Mouse (Mus musculus): Measurements from ENCODE around the gene Kmt2b. TPM values are rescaled to one million over a fixed set of nuclear protein-coding genes. Genes with fewer than 3 reads are reported as not detected.

The Kmt2b gene
- polyA plus RNA-seq, 1 experiment from 2014 or later = 10.9 TPM

DNA sequence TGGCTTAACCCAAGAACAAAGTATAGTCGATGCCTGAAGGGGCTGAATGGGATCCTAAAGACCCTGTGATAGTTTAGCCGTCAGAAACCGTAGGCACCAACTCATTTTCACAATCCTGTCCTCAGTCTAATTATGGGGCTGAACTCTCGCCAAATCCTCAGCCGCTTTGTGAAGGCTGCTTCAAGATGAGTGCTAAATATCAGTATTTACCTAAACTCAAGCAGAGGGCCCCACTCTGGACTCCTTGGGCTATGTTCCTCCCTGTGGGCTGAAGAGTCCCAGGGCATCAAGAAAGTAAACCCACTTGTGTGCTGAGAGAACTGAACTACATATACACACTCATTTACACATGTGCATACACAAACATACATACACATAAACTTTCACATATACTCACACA lies 8.3 kb upstream of the Kmt2b start:
- no peak for ATAC-seq (replicated peaks; ENCODE audit: low FRiP score)
- no peak overlapping the region for H3K27ac ChIP-seq

DNA sequence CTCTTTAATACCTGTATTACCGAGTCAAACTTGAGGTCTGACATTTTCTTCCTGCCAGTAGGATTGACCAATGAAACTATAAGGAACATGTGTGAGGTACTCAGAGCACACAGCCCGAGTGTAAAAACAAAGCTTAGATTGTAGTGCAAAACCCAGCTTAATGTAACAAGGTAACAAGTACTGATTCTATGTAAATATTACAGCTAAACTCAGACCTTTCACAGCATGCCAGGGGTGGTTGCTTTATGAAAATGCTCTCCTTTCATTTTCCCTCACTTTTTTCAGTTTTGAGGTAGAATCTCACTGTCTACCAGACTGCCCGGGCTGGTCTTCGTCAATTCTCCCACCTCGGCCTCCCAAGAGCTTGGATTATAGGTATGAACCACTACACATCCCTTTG lies 7.6 kb upstream of the Kmt2b start:
- 0 out of 2 replicates have a peak, but pooled peaks cover 3% of the 10 kb centered on the region for H3K27me3 ChIP-seq
- H3K27ac ChIP-seq = no peak overlapping the region
- no peaks in the 10 kb centered on the region for H3K9me3 ChIP-seq (replicated peaks)
- H3K9ac ChIP-seq = no peak overlapping the region
- H3K36me3 ChIP-seq = no peaks in the 10 kb centered on the region
- H3K4me1 ChIP-seq = peaks cover 14% of the 10 kb centered on the region
- WGBS = 86% methylated on average over 5 of the region's 5 CpGs
- no peak for ATAC-seq (replicated peaks; ENCODE audit: low FRiP score)
- no peak overlapping the region for H3K4me3 ChIP-seq (replicated peaks)
- H3K4me2 ChIP-seq = no peak overlapping the region

More for the DNA sequence above, 8.3 kb upstream of the Kmt2b start:
- 0 out of 2 replicates have a peak, but pooled peaks cover 3% of the 10 kb centered on the region for H3K27me3 ChIP-seq
- no peak overlapping the region for H3K4me3 ChIP-seq (replicated peaks)
- no peak overlapping the region for H3K9ac ChIP-seq
- no peaks in the 10 kb centered on the region for H3K36me3 ChIP-seq
- H3K4me2 ChIP-seq = no peak overlapping the region
- H3K4me1 ChIP-seq = peaks cover 14% of the 10 kb centered on the region
- H3K9me3 ChIP-seq (replicated peaks) = no peaks in the 10 kb centered on the region
- WGBS = 81% methylated on average over 5 of the region's 5 CpGs

DNA sequence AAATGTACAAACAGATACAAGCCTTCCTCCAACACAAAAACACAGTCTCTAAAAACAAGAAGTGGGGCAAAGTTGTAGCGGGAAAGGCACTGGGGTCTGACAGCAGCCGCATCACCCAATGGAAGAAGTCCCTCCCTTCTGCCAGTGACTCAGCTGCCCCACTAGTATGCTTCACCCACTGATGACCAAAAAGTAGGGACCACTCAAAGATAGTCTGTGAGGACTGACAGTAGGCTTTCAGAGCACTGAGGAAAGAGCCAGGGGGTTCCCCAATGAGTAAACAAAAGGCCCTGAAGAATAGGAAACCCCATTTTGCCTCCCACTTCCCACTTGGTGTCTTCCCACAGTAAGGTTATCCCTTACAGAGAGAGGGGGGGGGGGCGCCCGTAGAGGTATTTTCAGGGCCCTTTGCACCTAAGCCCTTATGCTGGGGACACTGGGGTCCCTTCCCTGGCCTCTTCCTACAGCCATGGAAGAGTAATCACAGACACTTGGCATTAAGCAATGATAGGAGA lies 6.0 kb upstream of the Kmt2b start:
- Histone ChIP-seq H3K4me1 (peaks cover 12% of the 10 kb centered on the region), H3K36me3 (no peaks in the 10 kb centered on the region), H3K9me3 (replicated peaks) (no peaks in the 10 kb centered on the region), H3K27ac (no peak overlapping the region), H3K4me3 (replicated peaks) (no peak overlapping the region), H3K4me2 (no peak overlapping the region), H3K27me3 (0 out of 2 replicates have a peak, but pooled peaks cover 3% of the 10 kb centered on the region), H3K9ac (no peak overlapping the region)
- ATAC-seq (replicated peaks; ENCODE audit: low FRiP score) = no peak
- 61% methylated on average over 4 of the region's 4 CpGs for WGBS

DNA sequence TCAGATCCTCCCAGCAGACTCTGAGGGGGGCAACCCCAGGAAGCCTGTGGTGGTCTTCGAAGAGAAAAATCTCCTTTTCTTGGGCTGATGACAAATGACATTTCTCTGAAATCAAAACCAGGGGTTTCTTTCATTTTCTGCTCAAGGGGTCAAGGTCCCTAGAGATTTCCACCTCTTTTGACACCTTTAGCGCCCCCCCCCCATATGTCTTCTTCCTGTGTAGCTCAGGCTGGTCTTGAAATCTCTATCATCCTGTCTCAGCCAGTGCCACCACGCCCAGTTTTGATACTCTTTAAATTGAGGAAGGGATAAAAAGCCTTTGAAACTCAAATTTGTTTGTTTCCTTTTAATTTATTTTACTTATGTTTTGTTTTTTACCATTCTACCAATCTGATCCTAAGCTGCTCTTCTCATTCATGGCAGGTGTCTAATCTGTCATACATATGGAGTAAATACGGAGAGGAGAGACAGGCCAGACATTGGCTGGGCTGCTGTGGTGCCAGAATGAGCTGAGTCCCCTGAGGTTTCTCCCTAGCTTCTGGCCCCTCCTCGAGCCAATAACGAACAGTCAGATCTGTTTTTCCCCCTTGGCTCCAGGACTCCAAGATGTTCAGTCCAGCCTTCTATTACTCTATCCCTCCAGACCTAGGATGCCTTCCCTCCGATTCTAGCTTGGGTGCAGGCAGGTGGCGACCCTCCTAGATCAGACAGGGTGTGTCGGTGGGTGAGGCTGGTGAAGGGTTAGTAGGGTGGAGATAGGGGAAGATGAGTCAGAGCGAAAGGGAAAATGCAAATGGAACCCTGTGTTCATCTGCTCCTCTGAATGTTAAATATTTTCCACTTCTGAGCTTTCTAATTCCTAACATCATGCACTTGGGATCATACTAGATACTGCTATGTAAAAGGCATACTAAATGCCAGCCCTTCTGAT lies 5.3 kb upstream of the Kmt2b start:
- Histone ChIP-seq H3K4me2 (no peak overlapping the region), H3K4me3 (replicated peaks) (no peak overlapping the region), H3K9me3 (replicated peaks) (no peaks in the 10 kb centered on the region), H3K36me3 (no peaks in the 10 kb centered on the region), H3K4me1 (peaks cover 11% of the 10 kb centered on the region), H3K9ac (no peak overlapping the region), H3K27me3 (0 out of 2 replicates have a peak, but pooled peaks cover 3% of the 10 kb centered on the region), H3K27ac (no peak overlapping the region)
- WGBS = 82% methylated on average over 10 of the region's 10 CpGs
- ATAC-seq (replicated peaks; ENCODE audit: low FRiP score) = no peak

DNA sequence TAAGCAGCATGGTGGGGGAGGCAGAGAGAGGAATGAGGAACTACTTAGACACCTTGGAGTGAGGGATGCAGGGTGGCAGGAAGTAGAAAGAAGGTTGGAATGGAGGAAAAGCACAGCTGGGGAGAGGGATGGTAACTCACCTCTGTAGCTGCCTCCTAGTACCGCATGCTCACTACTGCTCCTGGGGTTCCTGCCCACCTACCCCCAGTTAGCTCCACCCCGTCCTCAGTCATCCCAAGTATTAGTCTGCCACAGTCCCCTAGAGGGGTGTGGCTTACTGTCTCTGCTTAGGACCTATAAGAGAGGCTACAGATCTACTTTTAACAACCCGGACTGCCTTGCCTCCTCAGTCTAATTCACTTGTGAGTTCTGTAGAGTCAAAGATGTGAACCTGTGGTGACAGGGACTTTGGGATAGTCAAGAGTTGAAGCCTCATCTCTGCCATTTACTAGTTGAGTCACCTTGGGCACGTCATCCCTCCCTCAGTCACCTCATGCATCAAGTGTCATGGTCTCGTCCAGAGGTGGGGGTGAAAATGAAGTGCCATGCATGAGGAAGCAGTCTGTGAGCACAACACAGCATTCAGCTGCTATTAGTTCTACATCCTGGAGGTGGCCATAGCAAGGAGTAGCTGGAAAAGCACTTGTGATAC lies 4.4 kb upstream of the Kmt2b start:
- 48% methylated on average over 5 of the region's 5 CpGs for WGBS
- Histone ChIP-seq H3K36me3 (no peaks in the 10 kb centered on the region), H3K27me3 (0 out of 2 replicates have a peak, but pooled peaks cover 3% of the 10 kb centered on the region), H3K9me3 (replicated peaks) (no peaks in the 10 kb centered on the region), H3K4me1 (peaks cover 11% of the 10 kb centered on the region), H3K27ac (no peak overlapping the region), H3K9ac (no peak overlapping the region), H3K4me2 (no peak overlapping the region), H3K4me3 (replicated peaks) (no peak overlapping the region)
- ATAC-seq (replicated peaks; ENCODE audit: low FRiP score) = no peak

DNA sequence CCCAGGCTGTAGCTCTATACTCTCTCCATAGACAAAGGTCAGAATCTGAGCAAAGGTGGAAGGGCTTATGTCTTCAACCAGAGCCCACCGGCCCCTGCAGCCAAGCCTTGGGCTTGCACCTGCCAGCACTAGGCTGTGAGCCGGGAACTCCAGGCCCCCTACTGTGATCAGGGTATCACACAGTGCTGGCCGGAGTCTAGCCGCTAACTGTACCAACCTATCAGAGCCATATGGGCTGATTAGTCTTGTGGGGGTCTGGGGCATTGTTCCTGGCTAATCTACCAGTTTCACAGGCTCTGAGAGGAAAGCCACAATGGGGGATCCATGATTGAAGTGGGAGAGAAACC lies 3.1 kb upstream of the Kmt2b start:
- Histone ChIP-seq H3K9me3 (replicated peaks) (no peaks in the 10 kb centered on the region), H3K4me1 (peaks cover 23% of the 10 kb centered on the region), H3K27ac (no peak overlapping the region), H3K4me2 (no peak overlapping the region), H3K27me3 (0 out of 2 replicates have a peak, but pooled peaks cover 3% of the 10 kb centered on the region), H3K9ac (no peak overlapping the region), H3K4me3 (replicated peaks) (no peak overlapping the region), H3K36me3 (peaks cover 1% of the 10 kb centered on the region)
- ATAC-seq (replicated peaks; ENCODE audit: low FRiP score) = no peak
- WGBS = 61% methylated on average over 4 of the region's 4 CpGs

DNA sequence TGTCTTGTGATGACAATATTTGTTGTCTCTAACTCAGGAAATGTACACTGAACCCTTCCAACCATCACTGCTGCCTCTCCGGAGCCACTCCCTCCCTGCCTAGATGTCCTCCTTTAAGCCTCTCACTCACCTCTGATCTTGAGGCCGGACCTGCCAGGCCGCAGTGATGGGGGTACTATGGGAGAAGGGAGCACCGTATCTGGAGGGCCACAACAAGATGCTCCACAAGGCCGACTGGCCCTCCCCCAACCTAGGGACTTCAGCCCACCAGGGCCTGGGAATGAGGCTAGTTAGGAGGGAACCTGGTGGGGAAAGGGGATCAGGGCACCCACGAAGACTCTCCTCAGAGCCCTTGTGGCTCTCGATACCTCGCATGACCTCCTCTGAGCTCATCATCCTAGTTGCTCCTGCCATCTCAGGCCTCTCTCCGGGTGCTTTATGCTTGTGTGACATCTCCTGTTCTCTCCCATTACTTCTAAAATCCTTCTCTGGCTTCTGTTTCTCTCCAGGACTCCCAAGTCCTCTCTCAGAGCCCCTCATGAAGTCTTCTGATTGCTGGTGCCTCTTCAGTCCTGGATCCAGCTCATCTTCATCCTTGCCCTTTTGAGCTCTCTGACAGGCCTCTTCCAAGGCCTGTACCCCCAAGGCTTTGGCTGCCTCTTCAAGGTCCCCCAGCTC lies 2.5 kb upstream of the Kmt2b start:
- WGBS = 89% methylated on average over 9 of the region's 9 CpGs
- Histone ChIP-seq H3K4me3 (replicated peaks) (no peak overlapping the region), H3K4me1 (peaks cover 26% of the 10 kb centered on the region), H3K4me2 (no peak overlapping the region), H3K27me3 (0 out of 2 replicates have a peak, but pooled peaks cover 3% of the 10 kb centered on the region), H3K27ac (no peak overlapping the region), H3K9me3 (replicated peaks) (no peaks in the 10 kb centered on the region), H3K9ac (no peak overlapping the region; the same call in 1 of the 2 replicates), H3K36me3 (peaks cover 6% of the 10 kb centered on the region)
- no peak for ATAC-seq (replicated peaks; ENCODE audit: low FRiP score)

DNA sequence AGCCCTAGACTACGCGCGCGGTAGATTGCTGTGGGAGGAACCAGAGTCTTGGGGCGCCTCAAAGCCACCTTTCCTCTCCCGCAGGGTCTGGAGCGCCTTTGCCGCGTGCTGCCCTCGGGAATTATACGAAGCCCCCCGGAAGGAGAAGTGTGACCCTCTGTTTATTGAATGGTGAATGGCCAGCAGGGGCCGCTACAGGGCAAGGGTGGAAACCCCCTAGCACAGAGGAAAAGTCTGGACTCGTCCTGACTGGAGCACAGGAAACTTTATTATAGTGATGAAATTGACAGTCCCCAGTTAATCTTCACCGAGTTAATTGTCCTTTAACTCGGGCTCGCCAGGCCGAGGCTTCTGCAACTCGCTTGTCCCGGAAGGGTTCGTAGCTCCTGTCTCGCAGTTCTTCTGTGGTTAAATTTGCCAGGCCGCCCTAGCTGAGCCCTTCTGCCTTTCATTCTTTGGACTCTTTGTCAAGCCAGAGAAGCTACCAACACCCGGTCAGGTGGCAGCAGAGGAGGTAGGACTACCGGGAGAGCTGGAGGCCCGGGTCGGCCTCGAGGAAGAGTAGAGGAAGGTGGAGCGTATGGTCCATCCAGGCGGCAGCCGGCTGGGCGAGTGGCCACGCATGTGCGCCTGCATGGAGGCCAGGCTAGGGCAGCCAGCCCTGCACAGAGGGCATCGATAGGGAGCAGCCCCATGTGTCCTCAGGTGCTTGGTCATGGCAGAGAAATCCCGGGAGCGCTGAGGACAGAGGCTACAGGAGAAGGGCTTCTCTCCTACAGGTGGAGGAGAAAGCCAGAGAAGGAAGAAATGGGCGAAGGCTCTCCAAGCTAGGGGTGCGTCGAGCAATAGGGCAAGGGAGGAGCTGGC lies 1.1 kb upstream of the Kmt2b start:
- Histone ChIP-seq H3K4me1 (peaks cover 26% of the 10 kb centered on the region), H3K27me3 (0 out of 2 replicates have a peak, but pooled peaks cover 3% of the 10 kb centered on the region), H3K27ac (peak overlapping the region; percentile 94), H3K4me3 (replicated peaks) (peak overlapping the region; percentile 72), H3K9ac (peak overlapping the region; percentile 97), H3K9me3 (replicated peaks) (no peaks in the 10 kb centered on the region), H3K36me3 (peaks cover 20% of the 10 kb centered on the region), H3K4me2 (peak overlapping the region; percentile 90)
- ATAC-seq (replicated peaks; ENCODE audit: low FRiP score) = peak; percentile 72
- WGBS = 25% methylated on average over 40 of the region's 40 CpGs

DNA sequence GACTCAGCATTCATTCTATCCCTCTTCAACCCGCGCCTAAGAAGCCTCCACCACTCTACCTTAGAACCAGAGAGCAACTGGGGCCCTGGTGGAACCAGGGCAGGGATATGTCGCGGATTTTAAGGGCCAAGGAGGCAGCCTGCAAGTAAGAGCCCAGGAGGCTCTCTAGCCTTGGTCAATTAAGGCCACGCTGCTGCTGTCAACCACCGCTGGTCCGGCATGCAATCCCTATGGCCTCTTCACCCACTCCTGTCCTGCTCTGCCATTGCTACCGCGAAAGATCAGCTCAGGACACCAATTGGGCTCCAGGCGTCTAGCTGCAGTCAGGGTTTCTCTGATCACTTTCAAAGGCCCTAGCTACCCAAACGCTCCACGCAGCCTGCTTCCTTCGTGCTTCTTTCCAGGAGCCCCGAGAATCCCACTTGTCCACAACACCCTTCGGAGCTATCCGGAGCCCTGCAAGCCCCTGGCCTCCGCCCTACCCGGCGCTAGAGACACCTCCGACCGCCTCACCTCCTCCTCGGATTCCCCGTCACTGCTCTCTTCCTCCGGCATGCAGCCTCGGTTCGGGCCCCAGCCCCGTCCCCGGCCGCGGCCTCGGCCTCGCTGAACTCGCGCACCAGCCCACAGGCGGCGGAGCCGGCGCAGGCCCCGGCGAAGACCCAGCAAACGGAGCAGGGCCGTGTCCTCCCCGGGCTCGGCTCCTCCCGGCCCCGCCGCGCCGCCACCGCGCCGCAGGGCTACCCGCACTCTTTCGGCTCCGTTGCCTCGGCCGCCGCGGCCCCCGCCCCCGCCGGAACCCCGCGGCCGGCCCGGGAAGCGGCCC lies 471 bp downstream of the Kmt2b start:
- WGBS = under 1% methylated on average over 66 of the region's 67 CpGs
- peak; percentile 34 for ATAC-seq (replicated peaks; ENCODE audit: low FRiP score)
- H3K27me3 ChIP-seq = no peaks in the 10 kb centered on the region

DNA sequence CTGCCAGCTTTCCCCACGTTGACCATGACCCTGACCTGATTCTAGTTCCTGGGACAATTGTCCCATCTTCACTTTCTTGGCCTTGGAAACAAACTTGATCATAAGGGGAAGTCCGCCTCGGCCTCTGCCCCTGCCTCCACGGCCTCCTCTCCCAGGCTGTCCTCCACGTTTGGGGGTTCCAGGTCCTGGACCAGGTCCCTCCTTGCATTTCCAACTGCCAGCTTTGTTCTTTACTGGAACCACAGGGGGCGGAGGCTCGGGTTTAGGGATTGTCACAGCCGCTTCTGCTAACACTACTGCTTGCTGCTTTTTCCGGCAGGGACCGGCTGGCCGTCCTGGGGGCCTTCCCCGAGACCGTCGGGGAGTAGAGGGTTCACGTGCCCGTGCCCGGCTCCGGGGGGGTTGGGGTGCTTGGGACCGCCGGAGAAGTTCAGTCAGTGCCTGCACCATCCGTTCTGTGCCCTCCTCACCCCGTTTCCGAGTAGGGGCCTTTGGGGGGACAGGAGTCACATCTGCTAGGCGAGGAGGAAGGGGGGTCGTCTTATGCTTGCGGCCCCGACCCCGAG lies 2.0 kb downstream of the Kmt2b start:
- no peaks in the 10 kb centered on the region for H3K27me3 ChIP-seq
- H3K4me1 ChIP-seq = peaks cover 26% of the 10 kb centered on the region
- 89% methylated on average over 28 of the region's 28 CpGs for WGBS
- H3K27ac ChIP-seq = no peak overlapping the region
- no peak for ATAC-seq (replicated peaks; ENCODE audit: low FRiP score)
- peak overlapping the region; percentile 72; the same call in 1 of the 2 replicates for H3K4me3 ChIP-seq (replicated peaks)
- peak overlapping the region; percentile 90 for H3K4me2 ChIP-seq
- no peaks in the 10 kb centered on the region for H3K9me3 ChIP-seq (replicated peaks)
- peaks cover 51% of the 10 kb centered on the region for H3K36me3 ChIP-seq
- no peak overlapping the region for H3K9ac ChIP-seq

More for the DNA sequence above, 471 bp downstream of the Kmt2b start:
- Histone ChIP-seq H3K9ac (peak overlapping the region; percentile 97), H3K27ac (peak overlapping the region; percentile 94), H3K4me1 (peaks cover 26% of the 10 kb centered on the region), H3K36me3 (peaks cover 36% of the 10 kb centered on the region), H3K9me3 (replicated peaks) (no peaks in the 10 kb centered on the region), H3K4me2 (peak overlapping the region; percentile 90), H3K4me3 (replicated peaks) (peak overlapping the region; percentile 72)

Measured in kidney, embryonic 15.5 days (tissue).